Mouse (Mus musculus) intestine, embryonic 16.5 days (tissue): ENCODE measurements around the gene Taf13. TPM values are rescaled to one million over a fixed set of nuclear protein-coding genes. Genes with fewer than 3 reads are reported as not detected.

ENCODE experiments used
- ATAC-seq: fragments of 200-750 bp; cut with Nextera tagmentation; 2 replicates; pipeline ENCODE4 v1.8.0; 2017; ENCODE audit warnings: moderate TSS enrichment, moderate library complexity
- H3K27ac ChIP-seq: fragments of 300-500 bp; sonication (generic); 2 replicates; pipeline ENCODE4 v1.5.1; 2014; ENCODE audit warnings: mild to moderate bottlenecking, low read length
- H3K27me3 ChIP-seq: fragments of 300-500 bp; sonication (generic); replicated peaks from 2 replicates; pipeline ENCODE4 v1.6.1; 2014; ENCODE audit warnings: low read length, control low read depth, mixed read lengths; ENCODE audit not compliant: control insufficient read depth, insufficient read depth
- H3K36me3 ChIP-seq: fragments of 300-500 bp; sonication (generic); 2 replicates; pipeline ENCODE4 v1.6.1; 2014; ENCODE audit warnings: low read length, control low read depth; ENCODE audit not compliant: control insufficient read depth, insufficient read depth
- H3K4me1 ChIP-seq: fragments of 300-500 bp; sonication (generic); 2 replicates; pipeline ENCODE4 v1.6.1; 2014; ENCODE audit warnings: low read length, control low read depth, mixed read lengths; ENCODE audit not compliant: control insufficient read depth, insufficient read depth
- H3K4me2 ChIP-seq: fragments of 300-500 bp; sonication (generic); 2 replicates; pipeline ENCODE4 v1.6.1; 2014; ENCODE audit warnings: low read depth, low read length, control low read depth
- H3K4me3 ChIP-seq: fragments of 300-500 bp; sonication (generic); 2 replicates; pipeline ENCODE4 v1.5.1; 2014; ENCODE audit warnings: mild to moderate bottlenecking, low read length
- H3K9ac ChIP-seq: fragments of 300-500 bp; sonication (generic); 2 replicates; pipeline ENCODE4 v1.6.1; 2014; ENCODE audit warnings: low read depth, low read length
- H3K9me3 ChIP-seq: fragments of 300-500 bp; sonication (generic); 2 replicates; pipeline ENCODE4 v1.6.1; 2016; ENCODE audit warnings: low read length, control low read depth; ENCODE audit not compliant: control insufficient read depth
- WGBS: fragments of 180-500 bp; shearing (Covaris S2); extraction: QIAGEN DNeasy Blood & Tissue Kit; methylation state at CpG from one replicate; pipeline ENCODE4 v1.1.7; 2014; 5-methylcytosine and 5-hydroxymethylcytosine counted together
- polyA plus RNA-seq: library from polyadenylated mRNA; unstranded; fragments of >200 nt; fragmentation: Nextera tagmentation; extraction: Ambion mirVana; gene quantifications from 2 replicates; pipeline ENCODE4 v1.2.1, GENCODE M21; 2015

The Taf13 gene
- polyA plus RNA-seq, 1 experiment from 2014 or later, result 36.2 TPM

DNA sequence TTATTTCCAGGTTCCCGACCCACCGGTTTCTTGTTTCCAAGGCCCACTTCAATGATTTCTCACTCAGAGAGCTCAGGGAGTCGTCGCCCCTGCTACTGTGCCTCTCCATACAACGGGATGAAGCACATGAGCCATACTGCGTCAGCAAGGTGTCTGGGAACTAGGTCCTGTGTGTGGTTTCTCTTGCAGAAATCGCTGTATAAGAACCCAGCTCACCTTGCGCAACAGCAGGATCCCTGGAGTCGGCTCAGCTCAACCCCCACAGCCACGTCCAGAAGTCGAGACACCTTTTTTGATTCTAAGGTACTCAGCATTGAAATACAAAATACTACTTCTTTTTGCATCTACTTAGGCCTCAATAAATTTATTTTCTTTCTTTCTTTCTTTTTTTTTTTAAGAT lies 29.2 kb upstream of the Taf13 start:
- ATAC-seq, result no peak
- Histone ChIP-seq H3K4me2 (no peak overlapping the region), H3K4me1 (no peaks in the 10 kb centered on the region), H3K27me3 (no peaks in the 10 kb centered on the region), H3K27ac (no peak overlapping the region), H3K4me3 (no peak overlapping the region), H3K36me3 (no peaks in the 10 kb centered on the region), H3K9me3 (no peaks in the 10 kb centered on the region), H3K9ac (no peak overlapping the region)
- WGBS, result 81% methylated on average over 11 of the region's 11 CpGs

DNA sequence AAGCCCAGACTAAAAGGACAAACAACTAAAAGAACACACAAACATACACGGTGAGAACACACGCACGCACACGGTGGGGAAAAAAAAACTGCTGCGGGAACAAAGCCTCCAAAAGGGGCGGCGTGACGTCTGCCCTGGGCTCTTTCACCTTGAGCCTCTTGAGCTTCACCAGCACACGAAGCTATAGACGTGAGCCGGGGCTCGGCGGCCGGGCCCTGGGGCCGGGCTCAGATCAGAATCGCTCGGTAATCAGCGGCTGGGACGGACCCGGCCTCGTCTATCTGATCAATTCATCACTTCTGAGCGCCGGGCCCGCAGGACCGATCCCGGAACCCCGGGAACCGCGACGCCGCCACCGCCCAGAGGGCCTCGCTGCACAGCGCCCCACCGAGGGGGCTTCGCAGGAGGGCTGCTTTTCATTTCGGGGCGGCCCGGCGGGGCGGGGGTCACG lies 17.4 kb upstream of the Taf13 start:
- Histone ChIP-seq H3K9ac (peak overlapping the region; percentile 85), H3K4me3 (peak overlapping the region; percentile 80), H3K4me1 (0 out of 2 replicates have a peak, but pooled peaks cover 4% of the 10 kb centered on the region), H3K4me2 (peak overlapping the region; percentile 79), H3K9me3 (no peaks in the 10 kb centered on the region), H3K27me3 (no peaks in the 10 kb centered on the region), H3K36me3 (no peaks in the 10 kb centered on the region), H3K27ac (peak overlapping the region; percentile 88)
- under 1% methylated on average over 42 of the region's 42 CpGs for WGBS
- ATAC-seq, result peak; percentile 82

DNA sequence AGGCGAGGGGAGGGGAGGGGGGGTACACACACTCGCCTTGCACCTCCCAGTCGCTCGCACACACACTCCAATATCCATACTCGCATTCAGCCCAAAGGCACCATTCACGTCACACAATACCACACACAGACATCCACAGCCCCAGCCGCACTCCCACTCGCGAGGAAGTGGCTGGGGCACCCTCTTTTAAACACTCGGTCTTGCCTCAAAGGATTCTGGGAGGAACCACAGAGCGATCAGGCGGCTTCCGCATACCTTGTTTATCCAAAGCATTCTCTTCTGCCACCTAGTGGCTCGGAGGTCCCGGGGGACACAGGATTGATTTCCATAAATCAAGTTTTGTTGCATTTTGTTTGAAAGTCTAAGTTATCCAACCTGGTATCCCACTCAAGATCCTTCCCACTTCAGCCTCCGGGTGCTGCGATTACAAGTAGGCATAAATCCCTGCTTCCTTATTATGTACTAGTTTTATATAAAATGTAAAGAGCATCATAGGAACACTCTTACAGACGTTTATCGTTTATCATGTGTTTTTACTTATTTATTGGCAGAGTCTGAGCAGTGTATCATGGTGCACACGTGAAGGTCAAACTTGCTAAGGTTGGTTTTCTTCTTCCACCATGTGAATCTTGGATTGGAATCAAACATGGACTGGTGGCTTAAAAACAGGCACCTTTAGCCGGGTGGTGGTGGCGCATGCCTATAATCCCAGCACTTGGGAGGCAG lies 16.7 kb upstream of the Taf13 start:
- H3K4me2 ChIP-seq, result peak overlapping the region; percentile 79
- no peaks in the 10 kb centered on the region for H3K9me3 ChIP-seq
- WGBS, result 18% methylated on average over 21 of the region's 22 CpGs
- ATAC-seq, result peak; percentile 97
- H3K27me3 ChIP-seq, result no peaks in the 10 kb centered on the region
- peak overlapping the region; percentile 80 for H3K4me3 ChIP-seq
- peak overlapping the region; percentile 88 for H3K27ac ChIP-seq
- H3K4me1 ChIP-seq, result 0 out of 2 replicates have a peak, but pooled peaks cover 4% of the 10 kb centered on the region
- H3K36me3 ChIP-seq, result peaks cover 1% of the 10 kb centered on the region; the same call in 1 of the 2 replicates
- H3K9ac ChIP-seq, result peak overlapping the region; percentile 85

- Histone ChIP-seq H3K27ac (no peak overlapping the region), H3K9me3 (no peaks in the 10 kb centered on the region), H3K4me3 (no peak overlapping the region), H3K9ac (no peak overlapping the region), H3K36me3 (peaks cover 3% of the 10 kb centered on the region; the same call in 1 of the 2 replicates), H3K4me2 (no peak overlapping the region), H3K27me3 (no peaks in the 10 kb centered on the region), H3K4me1 (peaks cover 4% of the 10 kb centered on the region)
- ATAC-seq, result no peak
- WGBS, result 94% methylated on average over 4 of the region's 4 CpGs
These were observed 13.6 kb upstream of the Taf13 start for GRCm38 (mm10) chr3:108557888-108558287.

DNA sequence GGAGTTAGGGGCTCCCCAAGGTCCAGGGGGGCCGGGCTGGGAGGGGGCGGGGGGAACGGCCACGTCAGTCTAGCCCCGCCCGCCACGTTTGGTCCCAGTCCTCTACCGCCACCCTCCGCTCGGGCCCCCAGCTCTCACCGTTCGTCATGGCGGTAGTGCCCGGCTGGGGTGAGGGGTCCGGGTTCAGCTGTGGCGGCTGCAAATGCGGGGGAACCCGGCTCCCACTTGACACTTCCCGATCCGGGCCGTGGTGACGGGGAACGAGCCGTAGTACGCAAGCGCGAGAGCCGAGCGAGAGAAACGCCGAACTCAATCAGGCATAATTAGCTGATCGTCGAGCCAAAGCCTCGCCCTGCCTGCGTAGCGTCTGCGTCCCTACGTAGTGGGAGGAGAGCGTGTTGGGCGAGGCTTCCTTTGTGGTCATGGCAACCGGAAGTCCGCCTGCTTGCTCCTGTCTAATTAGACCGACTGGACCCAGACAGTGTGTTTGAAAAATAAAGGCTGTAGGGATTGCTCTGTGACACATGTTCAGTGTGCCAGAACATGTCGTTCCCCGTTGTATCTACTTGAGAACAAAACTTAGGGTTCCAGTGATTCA lies 9.3 kb upstream of the Taf13 start, which contains the start of gene Tmem167b:
TSS of gene Tmem167b (minus strand) at position 334 of the 598 bp plus-strand sequence.
- Histone ChIP-seq H3K9ac (peak within 1 kb of the TSS; percentile 80), H3K27ac (peak within 1 kb of the TSS; percentile 86), H3K4me2 (peak within 1 kb of the TSS; percentile 90), H3K27me3 (no peaks in the 10 kb centered on the region), H3K4me3 (peak within 1 kb of the TSS; percentile 80), H3K4me1 (peaks cover 4% of the 10 kb centered on the region), H3K9me3 (no peaks in the 10 kb centered on the region), H3K36me3 (peaks cover 3% of the 10 kb centered on the region; the same call in 1 of the 2 replicates)
- peak; percentile 99 for ATAC-seq
- WGBS, result under 1% methylated on average over 44 of the region's 45 CpGs

DNA sequence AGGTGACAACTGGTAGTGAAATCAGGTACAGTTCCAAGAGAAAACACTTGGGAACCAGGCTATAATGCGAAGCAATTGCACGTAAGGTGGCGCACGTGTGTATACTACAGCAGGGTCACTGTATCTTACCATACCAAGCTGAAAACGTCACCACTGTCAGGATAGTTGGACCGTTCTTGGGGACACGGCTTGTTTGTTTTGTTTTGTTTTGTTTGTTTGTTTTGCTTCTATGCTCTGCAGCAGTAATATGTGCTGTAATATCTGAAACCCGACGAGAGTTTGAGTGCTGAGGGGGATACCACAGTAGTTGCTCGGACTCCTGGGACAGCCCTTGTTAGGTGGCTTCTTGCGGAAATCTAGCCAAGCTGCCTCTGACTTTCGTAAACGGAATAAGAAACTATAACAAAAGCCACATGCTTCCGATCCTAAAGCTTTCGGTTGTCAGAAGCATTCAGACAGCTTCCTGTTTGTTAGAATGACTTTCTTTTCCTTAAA lies 8.7 kb upstream of the Taf13 start:
- ATAC-seq, result peak; percentile 83
- H3K4me3 ChIP-seq, result peak overlapping the region; percentile 80
- H3K4me1 ChIP-seq, result peaks cover 4% of the 10 kb centered on the region
- peaks cover 3% of the 10 kb centered on the region; the same call in 1 of the 2 replicates for H3K36me3 ChIP-seq
- H3K27me3 ChIP-seq, result no peaks in the 10 kb centered on the region
- H3K9me3 ChIP-seq, result no peaks in the 10 kb centered on the region
- peak overlapping the region; percentile 90 for H3K4me2 ChIP-seq
- 5% methylated on average over 15 of the region's 15 CpGs for WGBS
- peak overlapping the region; percentile 86 for H3K27ac ChIP-seq
- H3K9ac ChIP-seq, result peak overlapping the region; percentile 65

DNA sequence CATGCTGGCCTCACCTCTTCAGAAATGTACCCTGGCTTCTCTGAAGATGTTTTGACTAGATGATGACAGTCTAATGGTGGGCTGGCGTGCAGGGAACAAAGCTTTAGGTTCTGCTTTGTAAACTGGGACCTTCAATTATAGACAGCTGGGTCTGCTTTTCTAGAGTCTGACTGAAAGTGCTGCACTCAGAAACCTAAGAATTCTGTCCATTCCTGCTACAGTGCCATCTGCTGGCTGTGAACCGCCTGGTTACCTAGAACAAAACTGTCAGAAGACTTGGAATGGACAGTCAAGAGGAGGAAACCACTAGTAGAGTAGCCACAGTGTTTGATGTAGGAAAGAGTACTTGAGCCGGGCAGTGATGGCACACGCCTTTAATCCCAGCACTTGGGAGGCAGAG lies 8.2 kb upstream of the Taf13 start:
- peak; percentile 8; the same call in 1 of the 2 replicates for ATAC-seq
- Histone ChIP-seq H3K27ac (peak overlapping the region; percentile 86), H3K4me2 (peak overlapping the region; percentile 90), H3K9ac (peak overlapping the region; percentile 65), H3K36me3 (peaks cover 3% of the 10 kb centered on the region; the same call in 1 of the 2 replicates), H3K4me3 (peak overlapping the region; percentile 80), H3K27me3 (no peaks in the 10 kb centered on the region), H3K4me1 (peaks cover 4% of the 10 kb centered on the region), H3K9me3 (no peaks in the 10 kb centered on the region)
- WGBS, result 4% methylated on average over 4 of the region's 4 CpGs

- no peaks in the 10 kb centered on the region for H3K36me3 ChIP-seq
- H3K4me1 ChIP-seq, result peaks cover 4% of the 10 kb centered on the region; the same call in 1 of the 2 replicates
- H3K4me2 ChIP-seq, result no peak overlapping the region
- no peak overlapping the region for H3K4me3 ChIP-seq
- no peak overlapping the region for H3K27ac ChIP-seq
- no peaks in the 10 kb centered on the region for H3K9me3 ChIP-seq
- no peak overlapping the region for H3K9ac ChIP-seq
- ATAC-seq, result no peak
- 53% methylated on average over 15 of the region's 15 CpGs for WGBS
- H3K27me3 ChIP-seq, result no peaks in the 10 kb centered on the region
These were observed 3.3 kb upstream of the Taf13 start for GRCm38 (mm10) chr3:108567990-108568877.
